Mouse (Mus musculus) gonadal fat pad, adult 2 months (tissue): ENCODE results near the gene Cdc73. TPM values are rescaled to one million over a fixed set of nuclear protein-coding genes. Genes with fewer than 3 reads are reported as not detected.

Source experiments
- polyA plus RNA-seq: library from polyadenylated mRNA; depleted of rRNA; stranded (reverse); fragments of >200 nt; gene quantifications from 2 replicates; pipeline ENCODE4 v1.2.3, GENCODE M21; 2012; rRNA removed

Gene Cdc73
- polyA plus RNA-seq, 1 experiment, result 3.8 TPM

Other genes starting within 250 kb of the Cdc73 start
- 8.8 TPM in 2 replicates for gene B3galt2, start 62.2 kb downstream of the Cdc73 start, polyA plus RNA-seq
- 16.6 and 18.1 TPM in 2 replicates for gene Glrx2, start 13.4 kb upstream of the Cdc73 start, polyA plus RNA-seq
- gene Trove2, start 74.2 kb upstream of the Cdc73 start, polyA plus RNA-seq, result 2.1 and 2.8 TPM in 2 replicates
- gene Uchl5, start 74.4 kb upstream of the Cdc73 start, polyA plus RNA-seq, result 2.4 and 4.5 TPM in 2 replicates